Mouse (Mus musculus): ENCODE results near the gene Fancm.
"Not testable (repeated sequence)": the region's sequence is repeated elsewhere in the genome, so short reads cannot be mapped to it uniquely, and the experiment has no call there.

The Fancm gene

GRCm38 (mm10) chr12:65075085-65075732 lies at the start of gene Fancm:
Fancm (plus strand) TSS chr12:65075603.
- peak; percentile 90 for DNase-seq

GRCm38 (mm10) chr12:65035839-65036189 lies 39.6 kb upstream of the Fancm start:
- no peak for DNase-seq

- peak; percentile 90 to 97 for DNase-seq
Observed at GRCm38 (mm10) chr12:65036190-65036870, 39.1 kb upstream of the Fancm start, which contains the start of gene Prpf39. Prpf39 (plus strand) TSS chr12:65036333.

- DNase-seq: no peak
Observed at GRCm38 (mm10) chr12:65036892-65037545, 38.4 kb upstream of the Fancm start.

- DNase-seq: peak in 1 of 2 experiments; percentile 12
Observed at GRCm38 (mm10) chr12:65037546-65037937, 37.9 kb upstream of the Fancm start.

GRCm38 (mm10) chr12:65048799-65049198 lies 26.6 kb upstream of the Fancm start:
- DNase-seq: no peak

GRCm38 (mm10) chr12:65058203-65058602 lies 17.2 kb upstream of the Fancm start:
- DNase-seq: no peak

GRCm38 (mm10) chr12:65061082-65061481 lies 14.3 kb upstream of the Fancm start:
- no peak for DNase-seq

- no peak for DNase-seq
Observed at GRCm38 (mm10) chr12:65065241-65065640, 10.2 kb upstream of the Fancm start.

- no peak for DNase-seq
Observed at GRCm38 (mm10) chr12:65066234-65066633, 9.2 kb upstream of the Fancm start.

GRCm38 (mm10) chr12:65068409-65068808 lies 7.0 kb upstream of the Fancm start:
- no peak for DNase-seq

- DNase-seq: no peak
Observed at GRCm38 (mm10) chr12:65072911-65073610, 2.3 kb upstream of the Fancm start.

- peak; percentile 98 to 99 for DNase-seq
Observed at GRCm38 (mm10) chr12:65073611-65074178, 1.7 kb upstream of the Fancm start, which contains the start of gene Fkbp3. Fkbp3 (minus strand) TSS chr12:65074007.

GRCm38 (mm10) chr12:65074651-65075050 lies 752 bp upstream of the Fancm start:
- peak in 1 of 2 experiments; percentile 17 for DNase-seq

GRCm38 (mm10) chr12:65075733-65076310 lies 419 bp downstream of the Fancm start:
- DNase-seq: no peak

- DNase-seq: no peak
Observed at GRCm38 (mm10) chr12:65076906-65077305, 1.5 kb downstream of the Fancm start.

GRCm38 (mm10) chr12:65108746-65109145 lies 33.3 kb downstream of the Fancm start:
- no peak for DNase-seq

- DNase-seq: no peak
Observed at GRCm38 (mm10) chr12:65111503-65111902, 36.1 kb downstream of the Fancm start.

- no peak for DNase-seq
Observed at GRCm38 (mm10) chr12:65112811-65113210, 37.4 kb downstream of the Fancm start.

- no peak for DNase-seq
Observed at GRCm38 (mm10) chr12:65113925-65114324, 38.5 kb downstream of the Fancm start.

GRCm38 (mm10) chr12:65114978-65115377 lies 39.6 kb downstream of the Fancm start:
- not testable (repeated sequence) for DNase-seq

GRCm38 (mm10) chr12:65118968-65119367 lies 43.6 kb downstream of the Fancm start:
- DNase-seq: no peak

Measured in cerebellum, adult 18-20 months (tissue).